Mouse (Mus musculus) erythroid progenitor cell, adult 5-6 weeks (primary cell): ENCODE results near the gene Ogfod3. TPM values are rescaled to one million over a fixed set of nuclear protein-coding genes. Genes with fewer than 3 reads are reported as not detected.

Experiments used
- ATAC-seq: replicated peaks from 2 replicates; pipeline ENCODE4 v1.8.0; 2016; ENCODE audit warnings: moderate number of reproducible peaks, mild to moderate bottlenecking, moderate TSS enrichment, inconsistent platforms; ENCODE audit not compliant: poor library complexity, low FRiP score, severe bottlenecking
- total RNA-seq, 2 experiments: library from RNA; stranded (forward) in 1 of 2; stranded (reverse) in 1 of 2; fragments of 150-400 nt in 1 of 2; fragments of 186-747, 209-891 nt in 1 of 2; gene quantifications; 2 replicates each; pipeline versions ENCODE4 v1.2.3 to v1.2.4; 2015 to 2017; ENCODE audit warnings: low replicate concordance in 2 of 2

The Ogfod3 gene
- total RNA-seq, 2 experiments from 2014 or later = 1.9 to 8.4 TPM

- ATAC-seq = no peak
These were observed 2.9 kb downstream of the Ogfod3 start for GRCm38 (mm10) chr11:121201436-121202198.

- no peak for ATAC-seq
These were observed 3.7 kb downstream of the Ogfod3 start for GRCm38 (mm10) chr11:121200781-121201180.

GRCm38 (mm10) chr11:121199851-121200250 lies 4.7 kb downstream of the Ogfod3 start:
- ATAC-seq = no peak

DNA sequence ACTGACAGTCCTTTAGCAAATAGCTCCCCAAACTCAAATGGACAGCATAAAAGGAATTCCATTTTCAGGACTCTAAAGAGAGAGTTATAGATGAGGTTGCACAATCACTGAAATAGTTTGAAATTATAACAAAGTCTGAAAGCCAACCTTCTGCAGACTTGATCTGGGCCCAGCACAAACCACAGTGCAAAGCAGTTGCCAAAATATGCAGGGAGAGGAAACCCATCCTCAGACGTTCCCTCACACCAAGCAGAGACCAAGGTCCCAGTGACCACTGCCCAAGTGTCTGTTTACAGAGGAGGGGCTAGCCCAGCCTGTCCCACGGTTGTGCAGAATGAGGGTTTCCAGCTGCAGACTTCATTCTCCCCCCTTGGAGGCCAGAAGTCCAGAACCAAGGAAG lies 5.9 kb downstream of the Ogfod3 start:
- ATAC-seq = no peak

DNA sequence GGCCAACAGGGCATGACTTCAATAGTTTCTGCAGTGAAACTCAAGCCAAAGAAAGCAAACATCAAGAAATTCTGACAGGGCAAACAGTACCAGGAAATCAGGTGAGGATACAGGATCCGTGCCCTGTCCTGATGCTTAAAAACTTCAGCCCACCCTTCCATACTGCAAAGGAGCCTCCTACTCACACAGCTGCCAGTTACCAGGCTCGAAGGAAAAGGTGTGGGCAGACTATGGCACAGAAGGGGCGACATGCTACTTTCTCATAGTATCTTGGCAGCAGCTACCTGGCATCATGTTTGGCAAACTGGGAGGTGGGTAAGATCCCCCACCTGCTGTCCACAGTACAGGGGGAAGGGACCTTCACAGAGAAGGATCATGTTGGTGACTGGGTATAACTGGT lies 11.1 kb downstream of the Ogfod3 start:
- ATAC-seq = no peak

GRCm38 (mm10) chr11:121192742-121193141 lies 11.8 kb downstream of the Ogfod3 start:
- ATAC-seq = no peak

DNA sequence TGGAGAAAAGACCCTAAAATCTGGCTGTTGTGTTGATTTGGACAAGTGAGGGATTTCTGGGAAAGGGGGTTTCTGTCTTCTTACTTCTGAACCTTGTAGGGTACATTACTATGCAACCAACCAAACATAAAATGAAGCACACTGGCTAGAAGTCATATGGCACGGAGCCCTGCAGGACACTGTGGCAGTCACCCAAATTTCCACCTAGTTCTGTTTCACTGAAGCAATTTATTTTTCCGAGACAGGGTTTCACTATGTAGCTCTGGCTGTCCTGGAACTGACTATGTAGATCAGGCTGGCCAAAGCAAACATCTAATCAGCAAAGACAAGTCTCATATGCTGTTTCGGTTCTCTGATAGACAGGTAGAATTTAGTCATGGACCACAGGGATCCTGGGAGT lies 14.8 kb downstream of the Ogfod3 start:
- ATAC-seq = no peak

- peak; percentile 69 for ATAC-seq
These were observed 27.9 kb downstream of the Ogfod3 start for GRCm38 (mm10) chr11:121176285-121177270.

- no peak for ATAC-seq
These were observed 30.3 kb downstream of the Ogfod3 start for GRCm38 (mm10) chr11:121174234-121174633.

- no peak for ATAC-seq
These were observed 31.3 kb downstream of the Ogfod3 start for GRCm38 (mm10) chr11:121173203-121173602.

DNA sequence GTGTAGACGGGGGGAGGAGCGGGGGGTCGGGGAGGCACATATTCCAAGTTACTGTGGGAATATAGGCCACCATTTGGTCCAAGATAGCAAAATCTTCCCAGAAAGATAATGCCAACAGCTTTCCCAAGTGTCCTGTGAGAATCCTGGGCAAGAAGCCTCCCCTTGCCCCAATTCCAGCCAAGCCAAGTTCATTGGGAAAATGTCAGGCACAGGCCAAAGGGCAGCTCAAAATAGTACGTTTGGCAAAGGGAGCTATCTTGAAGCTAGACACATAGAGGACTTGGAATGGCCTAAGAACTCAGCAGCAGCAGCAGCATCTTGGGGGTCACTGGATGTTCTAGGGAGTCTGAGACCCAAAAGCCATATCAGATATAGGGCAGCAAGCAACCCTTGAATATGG lies 40.8 kb downstream of the Ogfod3 start:
- ATAC-seq = no peak

GRCm38 (mm10) chr11:121160636-121161346 lies 43.7 kb downstream of the Ogfod3 start:
- ATAC-seq = no peak

GRCm38 (mm10) chr11:121159971-121160370 lies 44.5 kb downstream of the Ogfod3 start, which contains the start of gene Uts2r:
Uts2r (plus strand) TSS chr11:121160271.
- ATAC-seq = no peak

DNA sequence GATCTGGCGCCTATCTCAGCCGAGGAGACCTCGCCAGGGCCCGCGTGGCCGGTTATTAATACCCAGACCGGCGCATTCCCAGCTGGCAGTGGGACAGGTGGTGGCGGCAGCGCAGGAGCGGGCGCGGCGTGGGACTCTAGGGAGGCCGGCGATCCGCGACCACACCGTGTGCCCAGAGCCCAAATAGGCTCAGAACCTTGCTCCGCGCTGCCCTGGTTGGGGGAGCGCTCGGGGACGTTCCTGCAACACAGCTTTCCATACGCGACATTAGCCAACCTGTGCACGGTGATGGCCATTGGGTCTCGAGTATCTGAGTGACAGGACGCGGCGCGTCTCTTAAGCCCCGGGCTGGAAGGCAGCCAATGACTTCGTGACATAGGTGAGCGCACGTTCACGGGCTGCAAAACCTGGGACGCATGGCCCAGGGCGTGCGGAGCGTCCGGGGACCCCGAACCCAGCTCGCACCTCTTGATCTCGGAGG lies 48.1 kb downstream of the Ogfod3 start:
- no peak for ATAC-seq

- no peak for ATAC-seq
These were observed 50.3 kb downstream of the Ogfod3 start for GRCm38 (mm10) chr11:121154203-121154602.

- ATAC-seq = no peak
These were observed 56.3 kb downstream of the Ogfod3 start for GRCm38 (mm10) chr11:121148193-121148592.

GRCm38 (mm10) chr11:121145865-121146264 lies 58.6 kb downstream of the Ogfod3 start, which contains the start of gene Tex19.1:
Tex19.1 (plus strand) TSS chr11:121146143.
- no peak for ATAC-seq

GRCm38 (mm10) chr11:121143325-121144015 lies 61.0 kb downstream of the Ogfod3 start:
- no peak for ATAC-seq

DNA sequence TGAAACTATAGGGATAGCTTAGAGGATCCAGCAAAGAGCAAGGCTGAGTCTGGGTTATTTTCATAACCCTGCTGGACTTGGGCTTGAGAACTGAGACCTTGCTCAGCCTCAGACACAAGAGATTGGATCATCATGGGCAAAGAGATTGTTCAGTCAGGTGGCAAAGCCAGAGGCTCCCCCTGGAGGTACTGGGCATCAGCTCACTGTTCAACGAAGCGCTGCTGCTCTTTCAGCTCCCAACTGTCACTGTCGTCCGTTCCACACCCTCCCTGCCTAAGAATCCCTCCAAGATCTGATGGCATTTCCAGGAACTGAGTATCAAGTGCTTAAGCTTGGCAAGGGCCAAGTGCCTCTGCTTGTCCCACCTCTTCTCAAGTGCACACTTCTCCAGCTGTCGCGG lies 65.8 kb downstream of the Ogfod3 start:
- no peak for ATAC-seq
